Mouse (Mus musculus) heart, embryonic 16.5 days (tissue): ENCODE measurements around the gene Olfr724. TPM values are rescaled to one million over a fixed set of nuclear protein-coding genes. Genes with fewer than 3 reads are reported as not detected.
"Not testable (repeated sequence)": the region's sequence is repeated elsewhere in the genome, so short reads cannot be mapped to it uniquely, and the experiment has no call there.

Experiments used
- ATAC-seq: fragments of 200-750 bp; cut with Nextera tagmentation; replicated peaks from 2 replicates; pipeline ENCODE4 v1.8.0; 2017; ENCODE audit warnings: moderate number of reproducible peaks; ENCODE audit not compliant: insufficient read depth, low FRiP score; ENCODE audit errors: extremely low read depth
- H3K27ac ChIP-seq: fragments of 300-500 bp; sonication (generic); 2 replicates; pipeline ENCODE4 v1.5.1; 2014; ENCODE audit warnings: mild to moderate bottlenecking, low read length, control low read depth, moderate library complexity
- H3K27me3 ChIP-seq: fragments of 300-500 bp; sonication (generic); 2 replicates; pipeline ENCODE4 v1.6.1; 2014; ENCODE audit warnings: low read length, mixed read lengths; ENCODE audit not compliant: control insufficient read depth, insufficient read depth
- H3K36me3 ChIP-seq: fragments of 300-500 bp; sonication (generic); 2 replicates; pipeline ENCODE4 v1.6.1; 2014; ENCODE audit not compliant: control insufficient read depth, insufficient read depth
- H3K4me1 ChIP-seq: fragments of 300-500 bp; sonication (generic); 2 replicates; pipeline ENCODE4 v1.6.1; 2014; ENCODE audit warnings: low read length, mixed read lengths; ENCODE audit not compliant: control insufficient read depth, insufficient read depth
- H3K4me2 ChIP-seq: fragments of 300-500 bp; sonication (generic); 2 replicates; pipeline ENCODE4 v1.6.1; 2014; ENCODE audit warnings: low read depth, mild to moderate bottlenecking, control low read depth, low read length
- H3K4me3 ChIP-seq: fragments of 300-500 bp; sonication (generic); 2 replicates; pipeline ENCODE4 v1.5.1; 2014; ENCODE audit warnings: mild to moderate bottlenecking, control low read depth, low read length
- H3K9ac ChIP-seq: fragments of 300-500 bp; sonication (generic); 2 replicates; pipeline ENCODE4 v1.6.1; 2014; ENCODE audit warnings: low read length, control low read depth
- H3K9me3 ChIP-seq: fragments of 300-500 bp; sonication (generic); replicated peaks from 2 replicates; pipeline ENCODE4 v1.6.1; 2016; ENCODE audit warnings: low read length; ENCODE audit not compliant: control insufficient read depth
- WGBS: fragments of 180-500 bp; shearing (Covaris S2); extraction: QIAGEN DNeasy Blood & Tissue Kit; methylation state at CpG from one replicate; pipeline ENCODE4 v1.1.7; 2014; 5-methylcytosine and 5-hydroxymethylcytosine counted together
- polyA plus RNA-seq: library from polyadenylated mRNA; unstranded; fragments of >200 nt; fragmentation: Nextera tagmentation; extraction: Ambion mirVana; gene quantifications from 2 replicates; pipeline ENCODE4 v1.2.1, GENCODE M21; 2015

The Olfr724 gene
- not detected in 2 replicates for polyA plus RNA-seq

DNA sequence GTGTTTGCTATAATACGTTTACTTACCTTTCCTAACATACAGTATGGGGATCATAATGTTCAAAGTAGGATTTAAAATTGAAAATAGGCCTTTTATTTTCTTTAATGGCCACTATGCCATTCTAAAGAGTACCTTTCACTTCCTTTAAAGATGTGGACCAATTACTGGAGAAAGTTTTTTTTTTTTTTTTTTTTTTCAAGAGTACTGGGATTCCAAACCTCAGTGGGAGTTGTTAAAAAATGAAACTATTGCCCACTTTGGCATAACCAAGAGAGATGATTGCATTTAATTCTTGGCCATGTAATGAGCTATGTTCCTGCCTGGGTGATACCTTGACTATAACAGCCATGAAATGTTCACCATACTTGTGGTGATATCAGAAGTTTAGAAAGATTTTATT, at the start of gene Olfr724:
Olfr724 (minus strand) TSS at position 101 of the 400 bp plus-strand sequence.
- H3K27me3 ChIP-seq, H3K4me2 ChIP-seq, H3K4me1 ChIP-seq, H3K4me3 ChIP-seq, H3K27ac ChIP-seq, H3K9me3 ChIP-seq, H3K36me3 ChIP-seq, H3K9ac ChIP-seq, ATAC-seq: not testable (repeated sequence)
- WGBS: 61% methylated on average over 1 of the region's 1 CpGs

GRCm38 (mm10) chr14:49955890-49956289, 7.2 kb downstream of the Olfr724 start:
- H3K27me3 ChIP-seq: no peaks in the 10 kb centered on the region
- no peak for ATAC-seq
- H3K9ac ChIP-seq: no peak overlapping the region
- H3K4me2 ChIP-seq: no peak overlapping the region
- 42% methylated on average over 2 of the region's 2 CpGs for WGBS
- no peaks in the 10 kb centered on the region for H3K36me3 ChIP-seq
- no peaks in the 10 kb centered on the region for H3K9me3 ChIP-seq
- no peaks in the 10 kb centered on the region for H3K4me1 ChIP-seq
- H3K27ac ChIP-seq: no peak overlapping the region
- no peak overlapping the region for H3K4me3 ChIP-seq

DNA sequence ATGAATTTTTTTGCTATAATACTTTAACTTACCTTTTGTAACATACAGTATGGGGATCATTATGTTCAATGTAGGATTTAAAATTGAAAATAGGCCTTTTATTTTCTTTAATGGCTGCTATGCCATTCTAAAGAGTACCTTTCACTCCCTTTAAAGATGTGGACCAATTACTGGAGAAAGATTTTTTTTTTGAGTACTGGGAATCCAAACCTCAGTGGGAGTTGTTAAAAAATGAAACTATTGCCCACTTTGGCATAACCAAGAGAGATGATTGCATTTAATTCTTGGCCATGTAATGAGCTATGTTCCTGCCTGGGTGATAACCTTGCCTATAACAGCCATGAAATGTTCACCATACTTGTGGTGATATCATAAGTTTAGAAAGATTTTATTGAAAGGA, 31.4 kb downstream of the Olfr724 start, which contains the start of gene Olfr723:
Olfr723 (minus strand) TSS at position 101 of the 400 bp plus-strand sequence.
- not testable (repeated sequence) for H3K4me3 ChIP-seq, H3K36me3 ChIP-seq, H3K9me3 ChIP-seq, H3K27me3 ChIP-seq, H3K4me1 ChIP-seq, H3K27ac ChIP-seq, ATAC-seq, H3K4me2 ChIP-seq, H3K9ac ChIP-seq

Other genes starting within 250 kb of the Olfr724 start
- 39.1 and 40.8 TPM in 2 replicates for gene Armh4, start 179.9 kb downstream of the Olfr724 start, polyA plus RNA-seq
- not detected in 2 replicates for gene Olfr722, start 61.3 kb downstream of the Olfr724 start, polyA plus RNA-seq
- not detected in 2 replicates for gene Olfr723, start 31.5 kb downstream of the Olfr724 start, polyA plus RNA-seq
- gene Olfr725, start 77.1 kb upstream of the Olfr724 start, polyA plus RNA-seq: not detected in 2 replicates
- gene Olfr726, start 127.7 kb upstream of the Olfr724 start, polyA plus RNA-seq: not detected in 2 replicates
- gene Olfr727, start 159.9 kb upstream of the Olfr724 start, polyA plus RNA-seq: not detected in 2 replicates
- gene Olfr728, start 179.4 kb upstream of the Olfr724 start, polyA plus RNA-seq: not detected in 2 replicates
- gene Olfr729, start 189.6 kb upstream of the Olfr724 start, polyA plus RNA-seq: not detected in 2 replicates
- gene Olfr730, start 224.9 kb upstream of the Olfr724 start, polyA plus RNA-seq: not detected in 2 replicates